Mouse (Mus musculus): ENCODE measurements around the gene Cma2.
"Not testable (repeated sequence)": the region's sequence is repeated elsewhere in the genome, so short reads cannot be mapped to it uniquely, and the experiment has no call there.

The Cma2 gene

GRCm38 (mm10) chr14:55950346-55951030, at the start of gene Cma2:
Cma2 (plus strand) TSS chr14:55950980.
- ChIA-PET CTCF (interaction anchor here in 2 of 4 experiments (0.6 to 1.9 kb wide), 3 partner anchors 10 to 32 kb away, joined by 3 to 6 read pairs (median 5); no protein-coding TSS in a partner anchor), POLR2A (no interaction called here)

GRCm38 (mm10) chr14:55905518-55905917, 45.3 kb upstream of the Cma2 start:
- ChIA-PET CTCF (interaction anchor here (0.5 to 1.9 kb wide), 9 partner anchors 11 to 1005 kb away, joined by 3 to 7 read pairs (median 3); partner anchors contain the start of gene Khnyn (in 1 of the 4)), POLR2A (interaction anchor here in 1 of 4 experiments (1.2 kb wide), 2 partner anchors 33 to 186 kb away, joined by 3 read pairs; no protein-coding TSS in a partner anchor)

- ChIA-PET POLR2A (interaction anchor here in 1 of 4 experiments (0.6 kb wide), 2 partner anchors 176 to 383 kb away, joined by 3 to 4 read pairs; no protein-coding TSS in a partner anchor), CTCF (no interaction called here)
Observed at GRCm38 (mm10) chr14:55913406-55913805, 37.4 kb upstream of the Cma2 start.

GRCm38 (mm10) chr14:55918240-55919082, 32.3 kb upstream of the Cma2 start:
- CTCF ChIA-PET, result interaction anchor here (0.5 to 2.5 kb wide), 48 partner anchors 9 to 379 kb away, joined by 3 to 16 read pairs (median 4); partner anchors contain the start of genes Adcy4 (in 1 of the 4), Ipo4 (in 1 of the 4), Nfatc4 (in 1 of the 4) and Pck2 (in 1 of the 4)
- POLR2A ChIA-PET, result interaction anchor here in 2 of 4 experiments (1.0 to 1.7 kb wide), 8 partner anchors 19 to 68 kb away, joined by 3 to 7 read pairs (median 3); partner anchors contain the start of genes Cbln3 (in 1 of the 2), Khnyn (in 1 of the 2) and Sdr39u1 (in 1 of the 2)

GRCm38 (mm10) chr14:55922475-55923232, 28.1 kb upstream of the Cma2 start:
- ChIA-PET POLR2A (no interaction called here), CTCF (no interaction called here)

GRCm38 (mm10) chr14:55926847-55927246, 23.9 kb upstream of the Cma2 start:
- POLR2A ChIA-PET, result interaction anchor here in 1 of 4 experiments (0.6 kb wide), 1 partner anchor 16 kb away, joined by 3 read pairs; no protein-coding TSS in a partner anchor
- CTCF ChIA-PET, result interaction anchor here in 1 of 4 experiments (0.8 to 1.5 kb wide), 2 partner anchors 8 to 54 kb away, joined by 3 to 7 read pairs; no protein-coding TSS in a partner anchor

GRCm38 (mm10) chr14:55929263-55929997, 21.4 kb upstream of the Cma2 start:
- POLR2A ChIA-PET, result interaction anchor here in 1 of 4 experiments (1.1 kb wide), 1 partner anchor 30 kb away, joined by 3 read pairs; no protein-coding TSS in a partner anchor
- CTCF ChIA-PET, result interaction anchor here in 1 of 4 experiments (1.5 kb wide), 1 partner anchor 11 kb away, joined by 5 read pairs; no protein-coding TSS in a partner anchor

- CTCF ChIA-PET, result interaction anchor here in 1 of 4 experiments (0.6 kb wide), 1 partner anchor 1712 kb away, joined by 3 read pairs; no protein-coding TSS in a partner anchor
- POLR2A ChIA-PET, result interaction anchor here in 1 of 4 experiments (0.6 kb wide), 1 partner anchor 108 kb away, joined by 3 read pairs; no protein-coding TSS in a partner anchor
Observed at GRCm38 (mm10) chr14:55933586-55933985, 17.2 kb upstream of the Cma2 start.

- CTCF ChIA-PET, result interaction anchor here (0.6 to 1.5 kb wide), 8 partner anchors 9 to 436 kb away, joined by 3 to 7 read pairs (median 4); partner anchors contain the start of gene Cma2 (in 1 of the 4)
- POLR2A ChIA-PET, result interaction anchor here in 1 of 4 experiments (0.6 kb wide), 1 partner anchor 78 kb away, joined by 3 read pairs; no protein-coding TSS in a partner anchor
Observed at GRCm38 (mm10) chr14:55940070-55940800, 10.5 kb upstream of the Cma2 start.

- ChIA-PET CTCF (interaction anchor here in 2 of 4 experiments (0.6 to 1.1 kb wide), 2 partner anchors 173 to 453 kb away, joined by 3 read pairs; partner anchors contain the start of gene Carmil3 (in 1 of the 2)), POLR2A (interaction anchor here in 1 of 4 experiments (0.6 kb wide), 1 partner anchor 11 kb away, joined by 3 read pairs; no protein-coding TSS in a partner anchor)
Observed at GRCm38 (mm10) chr14:55943601-55944000, 7.2 kb upstream of the Cma2 start.

- ChIA-PET POLR2A (no interaction called here), CTCF (no interaction called here)
Observed at GRCm38 (mm10) chr14:55944575-55944974, 6.2 kb upstream of the Cma2 start, which contains the start of gene Cma1. Cma1 (minus strand) TSS chr14:55944675.

- ChIA-PET POLR2A (interaction anchor here in 1 of 4 experiments (0.6 kb wide), 1 partner anchor 17 kb away, joined by 6 read pairs; no protein-coding TSS in a partner anchor), CTCF (interaction anchor here in 1 of 4 experiments (0.6 kb wide), 1 partner anchor 12 kb away, joined by 3 read pairs; no protein-coding TSS in a partner anchor)
Observed at GRCm38 (mm10) chr14:55946269-55946969, 4.4 kb upstream of the Cma2 start.

GRCm38 (mm10) chr14:55963263-55963662, 12.5 kb downstream of the Cma2 start:
- ChIA-PET CTCF (interaction anchor here (0.5 to 1.2 kb wide), 20 partner anchors 43 to 952 kb away, joined by 3 to 14 read pairs (median 4); partner anchors contain the start of genes A730061H03Rik (in 1 of the 4) and Dcaf11 (in 1 of the 4)), POLR2A (interaction anchor here in 2 of 4 experiments (0.6 to 3.0 kb wide), 9 partner anchors 11 to 1410 kb away, joined by 3 to 9 read pairs (median 5); partner anchors contain the start of gene Sdr39u1 (in 1 of the 2))

GRCm38 (mm10) chr14:55963900-55964299, 13.1 kb downstream of the Cma2 start:
- CTCF ChIA-PET, result interaction anchor here (0.5 to 1.2 kb wide), 8 partner anchors 9 to 1791 kb away, joined by 3 to 4 read pairs (median 4); no protein-coding TSS in a partner anchor

GRCm38 (mm10) chr14:55987464-55987863, 36.7 kb downstream of the Cma2 start:
- POLR2A ChIA-PET, CTCF ChIA-PET: not testable (repeated sequence)

More at GRCm38 (mm10) chr14:55963900-55964299, 13.1 kb downstream of the Cma2 start:
- POLR2A ChIA-PET, result interaction anchor here in 1 of 4 experiments (0.6 to 3.0 kb wide), 4 partner anchors 12 to 77 kb away, joined by 3 to 9 read pairs (median 6); partner anchors contain the start of gene Sdr39u1

All from embryonic stem cell, embryonic (primary cell).